Mouse (Mus musculus): ENCODE results near the gene Dnajc8.

DNA sequence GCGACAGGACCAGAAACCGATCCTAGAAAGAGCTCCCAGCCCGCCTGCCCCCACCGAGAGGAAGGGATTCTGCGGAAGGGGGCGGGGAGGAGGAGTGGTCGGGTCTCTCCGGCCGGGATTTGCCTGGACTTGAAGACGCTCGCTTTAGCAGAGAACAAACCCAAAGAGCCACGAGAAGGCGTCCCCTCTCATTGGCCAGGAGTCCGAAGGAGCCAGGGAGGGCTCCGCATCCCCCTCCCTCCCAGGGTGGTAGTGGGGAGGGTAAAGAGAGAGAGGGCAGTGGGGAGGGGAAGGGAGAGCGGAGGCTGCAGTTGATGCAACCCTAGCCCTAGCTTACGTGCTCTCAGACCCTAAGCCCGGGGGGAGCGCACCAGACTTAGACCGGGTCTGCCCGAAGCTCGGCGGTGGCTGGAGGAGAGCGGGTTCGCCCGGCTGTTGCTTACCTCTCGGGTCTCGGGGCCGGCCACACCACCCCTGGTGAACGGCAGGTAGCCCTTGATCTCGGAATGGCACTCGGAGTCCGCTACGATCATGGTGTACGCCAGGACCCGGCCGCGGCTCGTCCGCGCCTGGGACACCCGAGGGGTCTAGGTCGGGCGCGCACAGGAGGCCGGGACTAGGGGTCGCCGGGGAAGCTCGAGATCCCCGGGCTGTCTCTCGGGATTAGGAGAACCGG lies 25.6 kb upstream of the Dnajc8 start:
- TF ChIP-seq CTCF (IDR thresholded peaks at IDR 0.05; ENCODE audit: control insufficient read depth, insufficient read depth, insufficient replicate concordance, low read depth, low read length) (no peak), POLR2A (IDR thresholded peaks at IDR 0.05; ENCODE audit: control insufficient read depth, low read depth, low read length) (no peak)

All from testis, adult 2 months (tissue).